Mouse (Mus musculus) CH12.LX (cell line): ENCODE measurements at regions not wholly inside any gene's neighbourhood (a gene's known extent, or its start where the extent isn't known, plus 50 kb on each side); places are given as distances from the start of the nearest gene placed in this dataset.

Experiments used
- DNase-seq: peaks from one replicate; pipeline ENCODE4 v3.0.0-alpha.2; 2013; ENCODE audit errors: extremely low read depth
- H3K27ac ChIP-seq: 2 replicates; pipeline ENCODE4 v1.5.1; 2012; ENCODE audit warnings: low read depth, mild to moderate bottlenecking, control low read depth, moderate library complexity; ENCODE audit not compliant: insufficient read depth
- H3K27me3 ChIP-seq: replicated peaks from 2 replicates; pipeline ENCODE3; 2012; ENCODE audit warnings: inconsistent platforms
- H3K36me3 ChIP-seq, 2 experiments: replicated peaks in 1 of 2; 2 replicates each; pipeline versions ENCODE3 to v1.6.1; 2012; ENCODE audit warnings: inconsistent platforms in 1 of 2, low read length in 1 of 2, mild to moderate bottlenecking in 1 of 2, mixed read lengths in 1 of 2, moderate library complexity in 1 of 2; ENCODE audit not compliant: control insufficient read depth in 1 of 2, insufficient read depth in 1 of 2
- H3K4me1 ChIP-seq, 2 experiments: 2 replicates each; pipeline ENCODE4 v1.6.1; 2012; ENCODE audit warnings: inconsistent platforms in 1 of 2, moderate library complexity in 1 of 2; ENCODE audit not compliant: insufficient read depth in 2 of 2, control insufficient read depth in 1 of 2
- H3K4me2 ChIP-seq: 2 replicates; pipeline ENCODE4 v1.6.1; 2012; ENCODE audit warnings: low read depth, mild to moderate bottlenecking, control low read depth; ENCODE audit not compliant: poor library complexity, insufficient read depth, severe bottlenecking
- H3K4me3 ChIP-seq, 3 experiments: fragments of 150-350 bp in 1 of 3; sonication (generic) in 1 of 3; replicated peaks in 1 of 3; 2 replicates each; pipeline versions ENCODE3 to v1.5.1; 2011 to 2012; ENCODE audit warnings: low read depth in 2 of 3, low read length in 2 of 3, mild to moderate bottlenecking in 2 of 3, moderate library complexity in 2 of 3, control low read depth in 1 of 3, improper control_type of control experiment in 1 of 3, inconsistent platforms in 1 of 3, mixed read lengths in 1 of 3; ENCODE audit not compliant: poor library complexity in 1 of 3
- H3K79me2 ChIP-seq: replicated peaks from 2 replicates; pipeline ENCODE4 v1.6.1; 2012; ENCODE audit warnings: mild to moderate bottlenecking, moderate library complexity; ENCODE audit not compliant: control insufficient read depth, poor library complexity, insufficient read depth, severe bottlenecking; ENCODE audit errors: extremely low read depth
- H3K9ac ChIP-seq: 2 replicates; pipeline ENCODE4 v1.6.1; 2012; ENCODE audit warnings: low read depth, mild to moderate bottlenecking, control low read depth, moderate library complexity; ENCODE audit not compliant: insufficient read depth
- H3K9me3 ChIP-seq: replicated peaks from 2 replicates; pipeline ENCODE3; 2012; ENCODE audit warnings: low read length, inconsistent platforms, mixed read lengths
- CHD2 ChIP-seq: IDR thresholded peaks from 2 replicates; pipeline ENCODE4 v1.6.1; 2011; ENCODE audit warnings: low read length, improper control_type of control experiment
- CTCF ChIP-seq, 2 experiments: IDR thresholded peaks in 1 of 2; conservative IDR thresholded peaks in 1 of 2; 2 replicates each; pipeline ENCODE4 v1.5.1; 2011 to 2012; ENCODE audit warnings: low read depth in 2 of 2, low read length in 2 of 2, improper control_type of control experiment in 1 of 2, inconsistent platforms in 1 of 2, mild to moderate bottlenecking in 1 of 2, moderate library complexity in 1 of 2
- ELF1 ChIP-seq: IDR thresholded peaks from 2 replicates; pipeline ENCODE4 v1.6.1; 2014; ENCODE audit warnings: low read depth, mild to moderate bottlenecking, inconsistent platforms, low read length, improper control_type of control experiment
- ETS1 ChIP-seq: conservative IDR thresholded peaks from 2 replicates; pipeline ENCODE4 v1.6.1; 2012; ENCODE audit warnings: low read depth, mild to moderate bottlenecking, inconsistent platforms, low read length, improper control_type of control experiment, moderate library complexity
- HCFC1 ChIP-seq: IDR thresholded peaks from 2 replicates; pipeline ENCODE4 v1.6.1; 2012; ENCODE audit warnings: low read depth, mild to moderate bottlenecking, inconsistent platforms, low read length, improper control_type of control experiment
- IRF4 ChIP-seq: IDR thresholded peaks from 2 replicates; pipeline ENCODE4 v1.6.1; 2014; ENCODE audit warnings: low read depth, mild to moderate bottlenecking, inconsistent platforms, low read length, improper control_type of control experiment
- JUN ChIP-seq: IDR thresholded peaks from 2 replicates; pipeline ENCODE4 v1.6.1; 2011; ENCODE audit warnings: low read depth, mild to moderate bottlenecking, low read length, improper control_type of control experiment, moderate library complexity; ENCODE audit not compliant: insufficient read depth
- JUND ChIP-seq: conservative IDR thresholded peaks from 2 replicates; pipeline ENCODE4 v1.6.1; 2011; ENCODE audit warnings: low read depth, low read length, improper control_type of control experiment
- KAT2A ChIP-seq: IDR thresholded peaks from 2 replicates; pipeline ENCODE4 v1.6.1; 2012; ENCODE audit warnings: low read length, improper control_type of control experiment, inconsistent platforms; ENCODE audit not compliant: insufficient replicate concordance
- MAZ ChIP-seq: IDR thresholded peaks from 2 replicates; pipeline ENCODE4 v1.6.1; 2012; ENCODE audit warnings: low read depth, mild to moderate bottlenecking, inconsistent platforms, low read length, improper control_type of control experiment, moderate library complexity
- MEF2A ChIP-seq: IDR thresholded peaks from 2 replicates; pipeline ENCODE4 v1.6.1; 2014; ENCODE audit warnings: low read depth, mild to moderate bottlenecking, inconsistent platforms, low read length, improper control_type of control experiment, borderline replicate concordance
- MXI1 ChIP-seq: IDR thresholded peaks from 2 replicates; pipeline ENCODE4 v1.6.1; 2011; ENCODE audit warnings: mild to moderate bottlenecking, low read depth, low read length, improper control_type of control experiment
- MYC ChIP-seq: IDR thresholded peaks from 2 replicates; pipeline ENCODE4 v1.6.1; 2011; ENCODE audit warnings: low read depth, mild to moderate bottlenecking, improper control_type of control experiment, low read length
- POLR2A ChIP-seq: IDR thresholded peaks from 2 replicates; pipeline ENCODE4 v1.6.1; 2011; ENCODE audit warnings: low read depth, mild to moderate bottlenecking, improper control_type of control experiment, low read length
- RAD21 ChIP-seq: IDR thresholded peaks from 2 replicates; pipeline ENCODE4 v1.6.1; 2011; ENCODE audit warnings: low read depth, mild to moderate bottlenecking, low read length, improper control_type of control experiment, moderate library complexity
- RCOR1 ChIP-seq: conservative IDR thresholded peaks from 2 replicates; pipeline ENCODE4 v1.6.1; 2012; ENCODE audit warnings: low read depth, mild to moderate bottlenecking, inconsistent platforms, low read length, improper control_type of control experiment
- SIN3A ChIP-seq: IDR thresholded peaks from 2 replicates; pipeline ENCODE4 v1.6.1; 2012; ENCODE audit warnings: low read length, improper control_type of control experiment, inconsistent platforms
- SMC3 ChIP-seq: IDR thresholded peaks from 2 replicates; pipeline ENCODE4 v1.6.1; 2011; ENCODE audit warnings: low read depth, low read length, improper control_type of control experiment
- TBP ChIP-seq: conservative IDR thresholded peaks from 2 replicates; pipeline ENCODE4 v1.6.1; 2011; ENCODE audit warnings: low read depth, low read length, improper control_type of control experiment
- TCF12 ChIP-seq: IDR thresholded peaks from 2 replicates; pipeline ENCODE4 v1.6.1; 2014; ENCODE audit warnings: low read depth, mild to moderate bottlenecking, inconsistent platforms, low read length, improper control_type of control experiment
- UBTF ChIP-seq: IDR thresholded peaks from 2 replicates; pipeline ENCODE4 v1.6.1; 2012; ENCODE audit warnings: low read depth, mild to moderate bottlenecking, inconsistent platforms, low read length, improper control_type of control experiment, moderate library complexity
- USF1 ChIP-seq: IDR thresholded peaks from 2 replicates; pipeline ENCODE4 v1.6.1; 2014; ENCODE audit warnings: low read depth, mild to moderate bottlenecking, inconsistent platforms, low read length, improper control_type of control experiment
- ZKSCAN1 ChIP-seq: IDR thresholded peaks from 2 replicates; pipeline ENCODE4 v1.6.1; 2012; ENCODE audit warnings: low read depth, inconsistent platforms, low read length, improper control_type of control experiment, borderline replicate concordance
- dilution Hi-C: fragments of 300-500 bp; cut with MboI; formaldehyde crosslinking; loops from 2 replicates; pipeline ENCODE4 v1.14.3; 2020; ENCODE audit warnings: low sequenced_read_pairs; ENCODE audit not compliant: extremely low pct_unique_long_range_greater_than_20kb, extremely low pct_ligation_motif_present
- in situ Hi-C: fragments of 300-500 bp; cut with MboI; formaldehyde crosslinking; loops from 3 replicates; pipeline ENCODE4 v1.14.3; 2019; ENCODE audit warnings: low sequenced_read_pairs, low pct_ligation_motif_present, low pct_unique_long_range_greater_than_20kb, mixed read lengths

DNA sequence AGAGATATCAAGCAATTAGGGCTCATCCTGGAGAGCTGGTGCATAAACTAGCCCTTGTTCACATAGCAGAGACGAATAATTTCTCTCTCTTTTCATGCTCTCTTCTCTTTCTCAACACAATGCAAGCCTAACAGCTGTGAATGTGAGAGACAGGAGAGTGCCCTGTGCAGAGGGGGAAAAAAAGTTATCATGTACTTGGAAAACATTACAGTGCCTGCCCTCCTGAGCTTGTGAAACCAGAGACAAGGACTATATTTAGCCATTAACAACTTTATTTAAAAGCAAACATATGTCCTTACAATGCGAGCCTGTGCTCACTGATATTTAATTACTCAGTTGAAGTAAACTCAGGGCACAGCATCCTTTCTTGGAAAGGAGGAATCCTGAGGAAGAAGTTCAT lies 543.8 kb upstream of the Tenm3 start:
- in situ Hi-C loops = no loop called here
- peaks cover 35% of the 10 kb centered on the region for H3K9me3 ChIP-seq
- TF ChIP-seq MYC = no peak
- no peak for TF ChIP-seq SIN3A
- TF ChIP-seq MXI1 = no peak
- TF ChIP-seq ETS1 = no peak
- no peak for TF ChIP-seq RAD21
- no peak for TF ChIP-seq SMC3
- no peak for TF ChIP-seq IRF4
- no peak for TF ChIP-seq MAZ
- TF ChIP-seq ZKSCAN1 = no peak
- TF ChIP-seq KAT2A = no peak
- no peak for TF ChIP-seq TBP
- TF ChIP-seq CHD2 = no peak
- TF ChIP-seq HCFC1 = no peak

GRCm38 (mm10) chr8:49372686-49373085 lies 528.9 kb upstream of the Tenm3 start:
- peaks cover 38% of the 10 kb centered on the region for H3K9me3 ChIP-seq
- DNase-seq = no peak
- H3K27me3 ChIP-seq = no peaks in the 10 kb centered on the region
- no peaks in the 10 kb centered on the region for H3K4me1 ChIP-seq
- in situ Hi-C loops = no loop called here
- no peaks in the 10 kb centered on the region for H3K79me2 ChIP-seq
- H3K4me3 ChIP-seq = no peak overlapping the region
- TF ChIP-seq USF1 (no peak), RCOR1 (no peak), IRF4 (no peak), ZKSCAN1 (no peak), JUND (no peak), SMC3 (no peak), UBTF (no peak), JUN (no peak), CTCF (conservative IDR thresholded peaks at IDR 0.05 in 1 of 2, IDR thresholded peaks at IDR 0.05 in 1 of 2; ENCODE audit: low read depth in 2 of 2, low read length in 2 of 2) (no peak), TCF12 (no peak), ETS1 (no peak), POLR2A (no peak), MEF2A (no peak), TBP (no peak), MAZ (no peak), MYC (no peak), RAD21 (no peak), ELF1 (no peak)
- H3K27ac ChIP-seq = no peak overlapping the region
- H3K9ac ChIP-seq = no peak overlapping the region
- no peak overlapping the region for H3K4me2 ChIP-seq
- dilution Hi-C loops = no loop called here
- H3K36me3 ChIP-seq = no peaks in the 10 kb centered on the region

More for the DNA sequence above, 543.8 kb upstream of the Tenm3 start:
- H3K27ac ChIP-seq = no peak overlapping the region
- no peak overlapping the region for H3K9ac ChIP-seq
- no peak overlapping the region for H3K4me3 ChIP-seq
- H3K79me2 ChIP-seq = no peaks in the 10 kb centered on the region
- no peak for DNase-seq
- dilution Hi-C loops = no loop called here
- no peaks in the 10 kb centered on the region for H3K27me3 ChIP-seq
- H3K4me1 ChIP-seq = no peaks in the 10 kb centered on the region
- H3K36me3 ChIP-seq = no peaks in the 10 kb centered on the region
- H3K4me2 ChIP-seq = no peak overlapping the region
